Comparison of ENCODE assay signal across 10 mouse cellular contexts in genomic region chr14:73503237-73503933, GRCm38 (mm10). TPM values are rescaled to one million over a fixed set of nuclear protein-coding genes. Genes with fewer than 3 reads are reported as not detected.
DNase-seq lines count a peak whose midpoint lies in the region; ATAC-seq and TF ChIP-seq lines count a peak whose summit lies in the region.
"Had no signal": no experiment of that assay in that cellular context is flagged by ENCODE, and none has a peak within 500 bp of the region (broad histone marks: within the 10 kb centered on the region; RNA-seq: fewer than 3 reads in every experiment).

No protein-coding gene starts in this region.

- TF ChIP-seq CTCF in intestine, postnatal 0 days (IDR thresholded peaks at IDR 0.05; ENCODE audit: low read depth): no peak

- H3K9ac ChIP-seq in intestine, postnatal 0 days (ENCODE audit: low read depth, low read length): no peak overlapping the region

- no peak overlapping the region for H3K4me3 ChIP-seq in intestine, postnatal 0 days (ENCODE audit: low read depth, low read length)

- no peaks in the 10 kb centered on the region for H3K27me3 ChIP-seq in intestine, postnatal 0 days (replicated peaks; ENCODE audit: control insufficient read depth, insufficient read depth, low read length)

- intact Hi-C loops in heart, postnatal 14 days (cut with DNase I): no loop called here

- peaks cover 8% of the 10 kb centered on the region; the same call in 1 of the 2 replicates for H3K4me1 ChIP-seq in intestine, postnatal 0 days (replicated peaks; ENCODE audit: control insufficient read depth, insufficient read depth, low read length)

- ATAC-seq in intestine, postnatal 0 days: peak; percentile 81

- H3K9me3 ChIP-seq in intestine, postnatal 0 days (ENCODE audit: control insufficient read depth): no peaks in the 10 kb centered on the region

- DNase-seq in heart, adult 8-10 months (ENCODE audit: low spot score): peak; percentile 53
- no peak for DNase-seq in heart, postnatal 14 days
- DNase-seq in MN1 (ENCODE audit: low spot score): peak; percentile 22
- DNase-seq in heart, adult 9 months (ENCODE audit: low spot score in 2 of 2): peak; percentile 35 to 41
- no peak for DNase-seq in adrenal gland, postnatal 4 days (ENCODE audit: low spot score in 2 of 2)
- no peak for DNase-seq in right cerebral cortex, postnatal 36 days (ENCODE audit: low spot score in 2 of 2)
- DNase-seq in kidney, postnatal 4 days: no peak
- DNase-seq: B cell, adult 2 months; gastrocnemius, postnatal 25 days had no signal

- H3K36me3 ChIP-seq in intestine, postnatal 0 days (ENCODE audit: control insufficient read depth, insufficient read depth): no peaks in the 10 kb centered on the region

- 32% methylated on average over 13 of the region's 13 CpGs for WGBS in intestine, postnatal 0 days

- H3K4me2 ChIP-seq in intestine, postnatal 0 days (replicated peaks; ENCODE audit: low read depth): peak overlapping the region; percentile 35; the same call in 1 of the 2 replicates

- peak overlapping the region; percentile 35; the same call in 1 of the 2 replicates for H3K27ac ChIP-seq in intestine, postnatal 0 days (ENCODE audit: low read depth, low read length)

RNA-seq across cellular contexts. Expression of gene Med4, which starts 6.4 kb away (rescaled TPM):
- total RNA-seq in heart, adult 8-10 months (2022): 10 to 100 TPM; 19.8 to 23.7 (median 21.3) TPM
- 10 to 100 TPM; 17.9 to 18.8 TPM for total RNA-seq in heart, postnatal 14 days (2021)
- polyA plus RNA-seq in intestine, postnatal 0 days (2015; fragmentation: Nextera tagmentation; extraction: Ambion mirVana): 30.9 and 31.7 TPM in 2 replicates
- total RNA-seq in adrenal gland, postnatal 4 days (2021): 10 to 100 TPM; 36.2 to 38.5 TPM

RNA-seq across cellular contexts. Expression of gene Sucla2, which starts 21.7 kb away (rescaled TPM):
- total RNA-seq in heart, adult 8-10 months (2022): 100 to 1,000 TPM; 674 to 810 (median 734) TPM
- total RNA-seq in heart, postnatal 14 days (2021): 100 to 1,000 TPM; 728 to 730 TPM
- 185 and 202 TPM in 2 replicates for polyA plus RNA-seq in intestine, postnatal 0 days (2015; fragmentation: Nextera tagmentation; extraction: Ambion mirVana)
- total RNA-seq in adrenal gland, postnatal 4 days (2021): 100 to 1,000 TPM; 205 to 240 TPM

RNA-seq across cellular contexts. Expression of gene Nudt15, which starts 44.7 kb away (rescaled TPM):
- total RNA-seq in heart, adult 8-10 months (2022): 10 to 100 TPM in 1 of 4 experiments, 1 to 10 TPM in 3; 7.4 to 10.5 (median 8.8) TPM
- total RNA-seq in heart, postnatal 14 days (2021): 1 to 10 TPM; 7.7 to 9.0 TPM
- polyA plus RNA-seq in intestine, postnatal 0 days (2015; fragmentation: Nextera tagmentation; extraction: Ambion mirVana): 2.5 and 2.8 TPM in 2 replicates
- total RNA-seq in adrenal gland, postnatal 4 days (2021): 1 to 10 TPM; 5.0 to 7.0 TPM

Comparison
In these comparisons a context has a peak if more than half of its experiments do, and no peak if none do; other contexts are left out.
1. DNase-seq: peak in heart, adult 8-10 months (single experiment), MN1 (single experiment) and heart, adult 9 months (2 of 2); none in heart, postnatal 14 days (0 of 2), adrenal gland, postnatal 4 days (0 of 2), right cerebral cortex, postnatal 36 days (0 of 2) and kidney, postnatal 4 days (0 of 2).